Mouse (Mus musculus) lung, adult 2 months (tissue): ENCODE results near the gene Ndst2. TPM values are rescaled to one million over a fixed set of nuclear protein-coding genes. Genes with fewer than 3 reads are reported as not detected.

Experiments used
- DNase-seq: peaks from one replicate; pipeline ENCODE4 v3.0.0; 2022
- H3K4me1 ChIP-seq: fragments of 200-500 bp; 2 replicates; pipeline ENCODE4 v1.6.1; 2011; ENCODE audit warnings: low read length; ENCODE audit not compliant: control insufficient read depth, insufficient read depth
- H3K4me3 ChIP-seq: fragments of 200-500 bp; replicated peaks from 2 replicates; pipeline ENCODE3; 2011; ENCODE audit warnings: low read depth, mild to moderate bottlenecking, control low read depth, low read length; ENCODE audit errors: extremely low read depth
- CTCF ChIP-seq: fragments of 200-500 bp; IDR thresholded peaks from 2 replicates; pipeline ENCODE4 v1.5.1; 2011; ENCODE audit warnings: mild to moderate bottlenecking, low read length, control low read depth; ENCODE audit not compliant: insufficient read depth
- POLR2A ChIP-seq: fragments of 200-500 bp; IDR thresholded peaks from 2 replicates; pipeline ENCODE4 v1.6.1; 2011; ENCODE audit warnings: low read depth, mild to moderate bottlenecking, control low read depth, low read length, borderline replicate concordance; ENCODE audit errors: extremely low read depth
- WGBS: fragments of 180-500 bp; shearing (Covaris S2); methylation state at CpG from one replicate; pipeline ENCODE4 v1.1.7; 2018; 5-methylcytosine and 5-hydroxymethylcytosine counted together
- polyA plus RNA-seq: library from polyadenylated mRNA; depleted of rRNA; stranded (reverse); fragments of >200 nt; gene quantifications from 2 replicates; pipeline ENCODE4 v1.2.3, GENCODE M21; 2012

The Ndst2 gene
- polyA plus RNA-seq, 1 experiment: 44.0 TPM

- H3K4me1 ChIP-seq: peaks cover 7% of the 10 kb centered on the region
- DNase-seq: peak; percentile 96
- under 1% methylated on average over 61 of the region's 61 CpGs for WGBS
- H3K4me3 ChIP-seq: peak within 1 kb of the TSS; percentile 97
- TF ChIP-seq POLR2A: peak; percentile 85
- no peak for TF ChIP-seq CTCF
Measured at GRCm38 (mm10) chr14:20702741-20703381, 31.5 kb downstream of the Ndst2 start, which contains the start of gene Chchd1. Gene Chchd1, plus strand, starts transcription at chr14:20703006.

- peaks cover 8% of the 10 kb centered on the region for H3K4me1 ChIP-seq
- 7% methylated on average over 15 of the region's 15 CpGs for WGBS
- TF ChIP-seq POLR2A (no peak), CTCF (no peak)
- no peak for DNase-seq
- H3K4me3 ChIP-seq: peak overlapping the region; percentile 97
Measured at GRCm38 (mm10) chr14:20702096-20702740, 32.1 kb downstream of the Ndst2 start.

GRCm38 (mm10) chr14:20701554-20701953 lies 32.8 kb downstream of the Ndst2 start:
- TF ChIP-seq CTCF (no peak), POLR2A (no peak)
- 70% methylated on average over 8 of the region's 8 CpGs for WGBS
- DNase-seq: no peak
- peaks cover 13% of the 10 kb centered on the region for H3K4me1 ChIP-seq
- H3K4me3 ChIP-seq: no peak overlapping the region

GRCm38 (mm10) chr14:20700362-20700761 lies 34.0 kb downstream of the Ndst2 start:
- WGBS: 79% methylated on average over 3 of the region's 3 CpGs
- Histone ChIP-seq H3K4me1 (peaks cover 18% of the 10 kb centered on the region), H3K4me3 (no peak overlapping the region)
- TF ChIP-seq POLR2A (no peak), CTCF (no peak)
- no peak for DNase-seq

GRCm38 (mm10) chr14:20698515-20698914 lies 35.8 kb downstream of the Ndst2 start:
- WGBS: 70% methylated on average over 2 of the region's 2 CpGs
- peaks cover 21% of the 10 kb centered on the region for H3K4me1 ChIP-seq

GRCm38 (mm10) chr14:20696986-20697385 lies 37.4 kb downstream of the Ndst2 start:
- Histone ChIP-seq H3K4me1 (peaks cover 18% of the 10 kb centered on the region), H3K4me3 (peak overlapping the region; percentile 1)
- 5% methylated on average over 1 of the region's 1 CpGs for WGBS
- TF ChIP-seq CTCF (peak; percentile 52), POLR2A (no peak)
- DNase-seq: peak; percentile 29

More at GRCm38 (mm10) chr14:20698515-20698914, 35.8 kb downstream of the Ndst2 start:
- H3K4me3 ChIP-seq: no peak overlapping the region
- TF ChIP-seq POLR2A (no peak), CTCF (no peak)
- no peak for DNase-seq

GRCm38 (mm10) chr14:20695761-20696520 lies 38.4 kb downstream of the Ndst2 start:
- peaks cover 17% of the 10 kb centered on the region for H3K4me1 ChIP-seq
- DNase-seq: peak; percentile 22
- H3K4me3 ChIP-seq: peak overlapping the region; percentile 95
- TF ChIP-seq POLR2A: no peak
- TF ChIP-seq CTCF: no peak
- WGBS: 11% methylated on average over 27 of the region's 27 CpGs

GRCm38 (mm10) chr14:20694884-20695760 lies 39.2 kb downstream of the Ndst2 start, which contains the start of gene Fut11:
Gene Fut11, plus strand, starts transcription at chr14:20694968.
- TF ChIP-seq CTCF (no peak), POLR2A (peak; percentile 85; the same call in 1 of the 2 replicates)
- WGBS: under 1% methylated on average over 111 of the region's 111 CpGs
- peaks cover 17% of the 10 kb centered on the region for H3K4me1 ChIP-seq
- DNase-seq: peak; percentile 82
- peak within 1 kb of the TSS; percentile 95 for H3K4me3 ChIP-seq
